Mouse (Mus musculus): ENCODE measurements at regions not wholly inside any gene's neighbourhood (a gene's known extent, or its start where the extent isn't known, plus 50 kb on each side); places are given as distances from the start of the nearest gene placed in this dataset.

GRCm38 (mm10) chr14:48014776-48015175, 105.8 kb upstream of the Peli2 start:
- no peak for TF ChIP-seq EP300 (IDR thresholded peaks at IDR 0.05; ENCODE audit: insufficient read depth, low read depth, low read length)
- no peak for TF ChIP-seq POLR2A (IDR thresholded peaks at IDR 0.05; ENCODE audit: insufficient read depth, low read length)
